Mouse (Mus musculus): ENCODE measurements around the gene Thra. TPM values are rescaled to one million over a fixed set of nuclear protein-coding genes. Genes with fewer than 3 reads are reported as not detected.
A peak's percentile ranks its signal among the peaks of the same experiment; 100 is the strongest.

Gene Thra
- total RNA-seq, 1 experiment from 2014 or later, result 33.2 TPM

DNA sequence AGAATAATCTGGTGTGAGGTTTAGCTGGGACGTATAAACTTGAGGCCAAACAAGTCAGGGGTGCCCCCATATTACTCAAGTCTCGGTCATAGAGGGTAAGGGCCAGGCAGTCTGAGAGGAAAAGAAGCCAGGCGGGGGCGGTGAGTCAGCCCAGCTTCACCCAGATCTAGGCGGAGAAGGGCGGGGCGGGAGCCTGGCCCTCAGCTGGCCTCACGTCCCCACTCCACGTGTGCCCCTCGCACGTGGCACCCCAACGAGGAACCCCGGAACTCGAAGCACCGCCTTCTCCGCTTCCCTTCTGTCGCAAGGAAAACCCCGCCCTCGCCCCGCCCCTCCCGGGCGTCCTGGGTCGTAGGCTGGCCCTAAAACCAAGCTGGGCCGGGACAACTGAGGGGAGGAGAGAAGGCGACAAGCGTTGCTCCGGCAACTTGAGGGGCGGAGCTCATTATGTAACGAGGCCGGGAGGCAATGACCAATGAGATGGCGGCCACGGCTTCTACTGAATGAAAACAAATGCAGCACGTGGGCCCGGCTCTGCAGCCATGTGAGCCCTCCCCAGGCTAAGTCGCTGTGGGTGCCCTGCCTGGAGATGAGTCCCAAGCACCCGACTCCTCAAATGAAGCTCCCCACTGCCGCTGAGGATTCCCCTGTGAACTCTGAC is 33.3 kb downstream of the Thra start:
- peak; percentile 81 for ATAC-seq (replicated peaks; ENCODE audit: low read depth, poor library complexity, severe bottlenecking)

DNA sequence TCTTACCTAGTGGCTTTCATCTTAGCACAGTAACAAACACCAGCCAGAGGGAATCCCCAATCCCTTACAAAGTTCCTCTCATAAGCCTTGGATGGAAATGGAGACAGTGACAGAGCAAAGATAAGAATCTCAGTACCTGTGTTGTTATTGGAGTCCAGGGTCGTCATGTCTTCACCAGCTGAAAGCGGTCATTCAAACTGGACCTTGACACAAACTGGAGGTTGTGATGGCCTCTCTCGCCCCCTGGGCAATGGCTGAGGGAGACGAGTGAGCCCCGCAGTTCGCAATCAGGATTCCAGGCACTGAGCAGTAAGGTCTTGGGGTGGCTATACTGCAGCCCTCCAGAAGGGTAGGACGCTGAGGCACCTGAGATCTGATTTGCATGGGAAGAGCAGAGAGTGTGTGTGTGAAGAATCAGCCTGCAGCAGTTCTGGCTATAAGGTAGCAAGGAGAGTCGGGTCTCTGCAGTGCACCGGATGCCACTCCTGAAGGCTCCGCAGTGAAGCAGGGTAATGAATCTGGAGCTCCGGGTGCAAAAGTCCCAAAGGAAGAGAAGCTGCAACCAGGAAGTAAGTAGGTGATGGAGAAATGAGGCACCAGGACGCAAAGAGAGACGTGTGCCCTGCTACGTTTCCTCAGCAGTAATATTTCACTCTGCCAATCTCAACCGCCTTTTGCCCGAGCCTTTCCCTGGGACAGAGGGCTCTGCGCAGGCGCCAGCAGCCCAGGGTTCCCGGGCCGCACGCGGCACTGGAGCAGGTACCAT is 34.3 kb downstream of the Thra start, which contains the start of gene Nr1d1:
Gene Nr1d1 (minus strand): TSS at position 752 of the 766 bp plus-strand sequence.
- ATAC-seq (replicated peaks; ENCODE audit: low read depth, poor library complexity, severe bottlenecking), result no peak

- peak; percentile 65 for ATAC-seq (replicated peaks; ENCODE audit: low read depth, poor library complexity, severe bottlenecking)
These were observed 35.1 kb downstream of the Thra start for GRCm38 (mm10) chr11:98775348-98776051.

- no peak for ATAC-seq (replicated peaks; ENCODE audit: low read depth, poor library complexity, severe bottlenecking)
These were observed 35.8 kb downstream of the Thra start for GRCm38 (mm10) chr11:98776052-98776764.

DNA sequence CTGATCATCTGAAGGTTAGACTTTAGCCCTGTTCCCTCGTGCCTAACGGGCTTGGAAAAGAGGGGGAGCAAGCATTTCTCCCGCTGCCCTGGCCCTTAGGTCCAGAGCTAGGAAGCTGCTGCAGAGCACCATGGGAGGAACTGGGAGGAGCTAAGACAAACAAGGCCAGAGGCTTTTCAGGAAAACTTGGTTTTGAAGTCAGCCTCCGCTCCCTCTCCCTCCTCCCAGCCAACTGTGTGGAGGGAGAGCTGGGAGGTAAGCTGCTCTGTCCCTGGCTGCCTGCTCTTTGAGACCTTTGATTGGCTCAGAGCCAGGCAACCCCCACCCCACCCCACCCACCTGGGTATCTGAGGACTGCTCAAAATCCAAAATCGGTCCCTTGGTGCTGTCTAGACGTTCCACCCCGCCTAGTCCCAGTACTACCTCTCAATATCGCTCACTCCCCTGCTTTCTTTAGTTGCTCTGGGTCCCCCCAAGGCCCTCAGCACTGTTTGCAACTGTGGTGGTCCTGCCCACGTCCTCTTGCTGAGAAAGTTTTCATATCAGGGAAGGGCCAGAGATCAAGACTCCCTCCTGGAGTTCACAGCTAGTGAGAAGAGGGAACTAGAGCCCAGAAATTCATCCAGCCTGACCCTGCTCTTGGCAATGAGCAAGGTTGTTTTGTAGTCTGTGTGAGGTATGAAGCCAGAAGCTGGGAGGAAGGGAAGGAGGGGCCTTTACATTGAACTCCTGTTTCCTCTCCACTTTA is 36.6 kb downstream of the Thra start:
- no peak for ATAC-seq (replicated peaks; ENCODE audit: low read depth, poor library complexity, severe bottlenecking)

DNA sequence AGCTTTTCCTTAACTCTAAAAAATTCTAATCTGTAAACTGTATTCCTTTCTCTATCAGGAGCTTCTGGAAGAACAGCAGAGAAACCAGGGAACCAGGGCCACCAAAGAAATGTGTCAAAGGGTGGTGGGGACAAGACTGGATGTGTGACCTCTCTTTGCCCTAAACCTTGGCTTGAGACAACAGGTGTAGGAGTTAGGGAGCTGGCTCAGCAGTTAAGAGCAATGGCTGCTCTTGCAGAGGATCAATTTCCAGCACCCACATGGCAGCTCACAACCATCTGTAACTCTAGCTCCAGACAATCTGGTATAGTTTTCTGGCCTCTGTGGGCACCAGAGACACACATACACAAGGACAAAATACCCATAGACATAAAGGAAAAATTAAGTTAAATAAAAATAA is 37.5 kb downstream of the Thra start:
- ATAC-seq (replicated peaks; ENCODE audit: low read depth, poor library complexity, severe bottlenecking), result no peak

DNA sequence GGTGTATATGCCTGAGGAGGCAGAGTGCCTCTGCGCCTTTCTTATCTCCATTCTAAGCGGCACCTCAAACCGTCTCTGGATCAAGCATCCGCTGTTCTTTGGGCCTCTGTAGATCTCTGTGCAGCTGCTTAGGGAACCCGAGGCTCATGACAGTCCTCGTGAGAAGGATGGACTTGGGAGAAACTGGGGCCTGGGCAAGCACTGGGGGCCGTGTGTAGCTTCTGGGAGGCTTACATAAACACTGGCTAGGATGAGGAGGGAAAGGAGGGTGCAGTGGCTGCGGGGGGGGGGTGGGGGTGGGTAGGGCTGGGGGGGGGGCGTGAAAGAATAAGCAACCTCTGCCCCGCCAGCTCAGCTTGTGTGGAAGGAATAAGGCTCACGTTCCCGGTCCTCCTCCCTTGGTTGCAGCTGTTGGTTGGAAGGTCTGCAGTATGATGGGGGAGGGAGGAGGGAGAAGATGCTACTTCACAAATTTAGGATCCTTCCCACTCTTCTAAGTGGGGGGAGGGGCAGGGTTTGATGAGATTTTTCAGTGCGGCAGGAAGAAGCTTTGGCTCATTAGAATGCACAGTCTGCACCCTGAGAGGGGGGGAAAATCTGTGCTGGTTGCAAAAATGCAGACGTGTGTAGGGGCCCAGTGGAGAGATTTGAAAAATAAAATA is 41.5 kb downstream of the Thra start:
- no peak for ATAC-seq (replicated peaks; ENCODE audit: low read depth, poor library complexity, severe bottlenecking)

DNA sequence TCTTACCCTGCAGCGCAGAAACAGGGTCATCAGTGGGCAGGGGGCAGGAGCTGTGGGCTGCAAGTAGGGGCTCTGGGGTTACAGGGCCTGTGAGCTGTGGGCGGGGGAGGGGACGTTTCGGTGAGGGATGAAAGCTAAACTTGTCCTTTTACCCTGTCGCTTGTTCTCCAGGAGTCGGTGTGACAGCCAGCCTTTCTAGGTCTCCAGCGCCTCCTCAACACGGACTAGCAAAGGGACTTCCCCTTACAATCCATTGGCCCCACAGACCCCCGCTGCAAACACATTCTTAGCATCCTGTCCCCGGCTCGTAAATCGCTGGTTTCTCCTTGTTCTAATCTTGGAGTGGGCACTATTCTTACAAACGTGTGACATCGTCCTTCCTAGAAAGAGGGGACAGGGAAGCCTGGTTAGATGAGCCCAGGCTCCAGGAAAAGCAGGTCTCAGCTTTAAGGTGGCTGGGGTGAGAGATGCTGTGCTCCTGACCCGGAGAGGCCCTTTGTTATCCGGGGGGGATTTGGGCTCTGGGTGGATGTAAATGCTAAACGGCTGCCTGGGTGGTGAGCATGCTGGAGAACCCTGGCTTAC is 42.3 kb downstream of the Thra start:
- no peak; the same call in 1 of the 2 replicates for ATAC-seq (replicated peaks; ENCODE audit: low read depth, poor library complexity, severe bottlenecking)

DNA sequence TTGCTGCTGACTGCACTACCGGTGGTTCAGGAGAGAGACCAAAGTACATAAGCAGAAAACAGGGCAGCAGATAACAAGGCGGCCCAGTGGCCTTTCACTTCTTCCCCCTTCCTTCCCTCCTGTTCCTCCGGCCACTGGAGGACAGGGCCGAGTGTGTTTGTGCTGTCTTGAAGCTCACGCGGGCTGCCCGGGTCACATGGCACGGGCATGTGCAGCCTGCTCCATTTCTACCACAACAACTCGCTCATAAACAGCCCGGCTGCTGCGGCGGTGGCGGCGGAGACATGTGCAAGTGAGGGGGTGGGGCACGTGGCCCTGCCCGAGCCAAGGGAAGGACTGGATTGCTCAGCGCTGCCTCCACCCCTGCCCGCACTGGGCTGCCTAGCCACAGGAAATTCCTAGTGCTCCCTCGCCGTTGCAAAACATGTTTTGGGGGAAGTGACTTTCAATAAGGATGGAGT is 42.8 kb downstream of the Thra start:
- peak; percentile 67 for ATAC-seq (replicated peaks; ENCODE audit: low read depth, poor library complexity, severe bottlenecking)

GRCm38 (mm10) chr11:98784139-98784538 is 43.7 kb downstream of the Thra start:
- ATAC-seq (replicated peaks; ENCODE audit: low read depth, poor library complexity, severe bottlenecking), result no peak

GRCm38 (mm10) chr11:98785214-98785613 is 44.8 kb downstream of the Thra start:
- no peak for ATAC-seq (replicated peaks; ENCODE audit: low read depth, poor library complexity, severe bottlenecking)

- 0 out of 2 replicates have a peak, but pooled peaks have one; percentile 4 for ATAC-seq (replicated peaks; ENCODE audit: low read depth, poor library complexity, severe bottlenecking)
These were observed 45.4 kb downstream of the Thra start for GRCm38 (mm10) chr11:98785772-98786281.

GRCm38 (mm10) chr11:98786359-98787214 is 46.1 kb downstream of the Thra start:
- ATAC-seq (replicated peaks; ENCODE audit: low read depth, poor library complexity, severe bottlenecking), result peak; percentile 45

- no peak for ATAC-seq (replicated peaks; ENCODE audit: low read depth, poor library complexity, severe bottlenecking)
These were observed 46.8 kb downstream of the Thra start for GRCm38 (mm10) chr11:98787229-98787628.

DNA sequence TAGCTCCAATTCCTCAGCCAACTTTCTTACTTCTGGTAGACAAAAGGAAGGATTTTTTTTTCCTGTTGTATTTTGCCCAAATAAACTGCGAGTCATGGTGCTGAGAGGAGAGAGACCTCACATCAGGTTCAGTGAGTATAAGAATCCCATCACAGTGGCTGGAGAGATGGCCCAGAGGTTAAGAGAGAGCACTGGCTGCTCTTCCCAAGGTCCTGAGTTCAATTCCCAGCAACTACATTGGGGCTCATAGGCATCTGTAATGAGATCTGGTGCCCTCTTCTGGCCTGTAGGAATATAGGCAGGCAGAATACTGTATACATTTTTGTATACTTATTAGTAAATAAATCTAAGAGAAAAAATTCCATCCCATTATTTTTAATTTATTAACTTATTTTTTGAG is 47.3 kb downstream of the Thra start:
- no peak for ATAC-seq (replicated peaks; ENCODE audit: low read depth, poor library complexity, severe bottlenecking)

DNA sequence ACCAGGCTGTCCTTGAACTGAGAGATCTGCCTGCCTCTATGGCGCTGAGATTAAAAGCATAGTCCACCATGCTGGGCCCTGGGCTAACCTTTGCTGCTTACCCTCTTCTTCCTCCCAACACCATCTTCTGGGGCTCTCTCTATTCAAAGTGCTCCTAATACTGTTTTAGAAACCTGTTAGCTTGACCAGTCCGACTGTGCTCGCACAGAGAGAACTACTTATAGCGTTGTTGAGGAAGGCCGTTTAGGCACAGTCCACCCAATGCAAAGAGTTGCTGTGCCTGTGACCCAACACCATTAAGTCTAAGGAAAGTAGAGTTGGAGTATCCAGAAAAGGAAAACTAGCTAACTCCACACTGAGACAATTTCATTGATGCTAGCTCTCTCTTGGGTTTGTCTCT is 47.7 kb downstream of the Thra start:
- no peak for ATAC-seq (replicated peaks; ENCODE audit: low read depth, poor library complexity, severe bottlenecking)

- peak; percentile 86 for ATAC-seq (replicated peaks; ENCODE audit: low read depth, poor library complexity, severe bottlenecking)
These were observed 48.2 kb downstream of the Thra start for GRCm38 (mm10) chr11:98788550-98789218.
